Mouse (Mus musculus) urinary bladder, postnatal 10 days (tissue): ENCODE data around the gene Stx2.

ENCODE experiments used
- DNase-seq: peaks from one replicate; pipeline ENCODE4 v3.0.0; 2022; ENCODE audit warnings: low spot score

The Stx2 gene

DNA sequence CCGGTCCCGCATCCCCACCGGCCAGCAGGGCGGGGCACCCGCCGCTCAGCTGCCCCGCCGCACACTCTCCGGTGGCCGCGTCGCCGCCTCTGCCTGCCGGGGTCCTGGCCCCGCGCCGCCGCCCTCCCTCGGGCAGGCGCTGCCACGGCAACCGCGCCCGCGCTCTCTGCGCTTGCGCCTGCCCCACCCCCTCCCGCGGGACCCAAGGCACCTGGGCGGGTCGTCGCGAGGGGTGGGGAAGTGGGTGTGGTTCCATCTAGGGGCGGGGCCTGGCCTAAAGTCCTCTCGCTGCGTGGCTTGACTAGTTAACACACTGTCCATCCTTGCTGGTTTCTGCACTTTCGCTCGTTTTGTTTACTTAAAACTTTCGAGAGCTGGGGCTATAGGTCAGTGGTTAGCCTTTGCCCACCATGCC, at the start of gene Stx2:
Stx2 (minus strand) TSS at position 163 of the 415 bp plus-strand sequence.
- DNase-seq: peak; percentile 59

DNA sequence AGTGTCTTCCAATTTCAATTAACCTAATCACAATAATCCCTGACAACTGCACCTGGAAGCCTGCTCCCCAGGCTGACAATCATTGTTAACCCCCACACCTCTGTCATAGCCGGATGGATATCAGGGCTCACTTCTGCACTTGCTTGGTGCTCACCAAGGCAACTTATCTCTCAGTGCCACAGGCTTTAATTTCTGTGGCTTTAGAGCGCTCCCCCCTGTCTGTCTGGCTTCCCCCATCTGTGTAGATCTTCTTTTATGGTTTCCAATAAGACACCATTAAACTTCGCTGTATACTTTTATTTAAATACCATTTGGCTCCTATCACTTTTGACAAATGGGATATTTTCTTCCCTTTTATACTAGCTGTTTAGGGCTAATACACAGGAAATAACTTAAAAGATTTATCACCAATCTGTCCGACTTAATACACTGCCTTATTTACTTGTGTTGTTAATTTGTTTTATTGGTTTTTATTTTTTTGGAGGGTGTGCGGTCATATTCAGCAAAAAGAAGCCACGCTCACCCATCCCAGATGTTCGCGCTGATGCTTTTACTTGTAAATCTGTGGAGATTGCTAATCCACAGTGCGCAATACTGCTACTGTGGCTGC, 46.4 kb upstream of the Stx2 start:
- DNase-seq: no peak

DNA sequence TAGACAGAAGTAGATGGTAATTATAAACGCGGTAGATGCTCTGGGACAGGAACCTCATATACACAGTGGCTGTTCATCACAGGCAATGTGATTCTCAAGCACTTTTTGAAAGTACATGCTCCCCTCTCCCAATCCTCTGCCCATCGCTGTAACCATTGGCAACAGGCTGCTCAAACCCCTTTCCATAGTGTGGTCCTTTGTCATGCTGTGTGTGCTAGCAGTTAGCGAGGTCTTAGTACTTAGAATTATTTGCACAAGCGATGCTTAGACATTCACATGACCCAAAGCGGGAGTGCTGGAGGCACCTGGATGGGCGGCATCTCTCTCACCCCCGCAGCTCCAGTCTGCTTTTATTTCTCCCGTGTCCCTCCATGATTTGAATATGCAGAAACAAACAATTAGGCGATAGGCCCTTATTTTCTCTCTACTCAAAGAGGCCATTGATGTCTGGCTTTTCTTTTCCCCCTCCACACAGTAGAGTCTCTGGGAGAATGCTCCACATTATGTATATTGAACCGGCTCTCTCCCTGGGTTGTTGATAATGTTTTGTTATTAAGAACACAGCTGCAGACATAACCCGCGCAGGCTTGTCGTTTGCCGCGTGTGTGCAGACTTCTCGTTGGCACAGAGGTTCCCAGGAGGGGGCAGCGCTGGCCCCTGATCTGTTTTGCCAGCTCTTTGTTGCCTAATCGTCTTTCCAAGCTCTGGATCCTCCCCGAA, 44.4 kb upstream of the Stx2 start:
- DNase-seq: no peak

DNA sequence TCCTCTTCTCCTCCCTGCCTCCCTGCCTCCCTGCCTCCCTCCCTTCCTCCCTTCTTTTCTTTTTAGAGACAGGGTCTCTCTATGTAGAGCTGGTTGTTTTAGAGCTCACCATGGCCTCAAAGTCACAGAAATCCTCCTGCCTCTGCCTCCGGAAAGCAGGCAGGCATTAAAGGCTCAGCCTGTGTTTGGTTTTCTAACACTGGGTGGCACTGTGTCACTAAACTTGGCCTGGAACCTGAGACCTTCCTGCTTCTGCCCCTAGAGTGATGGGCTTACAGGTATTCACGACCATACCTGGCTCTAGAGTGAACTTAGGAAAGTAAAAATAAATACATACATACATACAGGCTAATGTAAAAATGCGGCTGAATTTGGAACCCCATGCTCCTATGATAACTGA, 43.5 kb upstream of the Stx2 start:
- no peak for DNase-seq

DNA sequence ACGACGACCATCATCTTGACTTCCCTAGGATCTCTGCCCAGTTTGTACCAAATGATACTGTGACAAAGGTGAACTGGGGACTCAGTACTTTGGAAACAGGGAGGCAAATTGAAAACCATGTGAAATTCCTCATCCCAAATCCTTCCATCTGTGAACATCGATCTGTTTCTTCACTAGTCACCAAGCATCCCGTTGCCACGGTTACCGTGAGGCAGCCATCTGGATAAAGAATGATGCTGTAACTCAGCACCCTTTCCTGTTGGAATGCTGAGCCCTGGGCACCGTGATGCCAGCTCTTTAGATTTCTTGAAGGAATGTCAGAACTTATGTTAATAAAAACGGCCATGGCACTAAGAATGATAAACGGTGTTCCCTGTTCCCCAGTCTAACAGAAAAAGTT, 41.0 kb upstream of the Stx2 start:
- DNase-seq: no peak

DNA sequence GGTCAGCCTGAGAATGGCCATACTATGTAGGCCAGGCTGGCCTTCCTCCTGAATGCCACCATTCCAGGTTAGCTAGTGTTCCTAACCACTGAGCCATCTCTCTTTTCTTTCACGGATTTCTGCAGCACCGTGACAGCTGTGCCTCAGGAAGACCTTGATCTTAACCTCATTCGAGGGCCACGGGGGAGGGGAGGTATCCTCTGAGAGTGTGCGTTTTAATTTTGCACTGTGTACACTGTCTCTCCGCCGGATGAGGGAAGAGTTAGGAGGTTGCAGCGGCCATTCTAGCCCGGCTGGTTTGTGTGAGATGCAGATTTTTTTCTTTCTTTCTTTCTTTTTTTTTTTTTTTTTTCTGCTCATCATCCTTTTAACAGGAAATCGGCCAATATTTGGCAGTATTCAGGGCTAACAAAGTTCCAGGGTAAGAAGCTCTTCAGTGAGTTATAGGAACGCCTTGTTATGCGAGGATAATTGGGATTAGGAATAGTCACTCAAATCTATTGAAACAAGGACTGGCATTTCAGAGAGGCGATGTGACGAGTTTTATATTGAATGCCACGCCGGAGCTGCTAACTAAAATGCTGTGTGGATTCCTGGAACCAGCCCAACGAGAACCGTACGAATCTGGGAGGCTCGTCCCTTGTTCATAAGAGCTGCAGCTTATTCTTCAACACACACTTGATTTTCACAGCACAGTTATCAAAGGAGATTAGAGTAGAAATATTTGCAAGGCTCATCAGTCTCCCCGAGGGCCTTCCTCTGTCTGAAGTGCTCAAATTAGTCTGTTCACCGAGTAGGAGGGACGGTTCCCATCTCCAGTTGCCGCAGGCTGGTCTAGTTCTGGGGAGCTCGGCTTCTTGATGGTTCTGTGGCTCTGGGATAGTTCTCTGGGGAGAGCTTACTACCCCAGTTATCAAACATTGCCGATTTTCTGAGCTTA, 37.5 kb upstream of the Stx2 start:
- DNase-seq: no peak

DNA sequence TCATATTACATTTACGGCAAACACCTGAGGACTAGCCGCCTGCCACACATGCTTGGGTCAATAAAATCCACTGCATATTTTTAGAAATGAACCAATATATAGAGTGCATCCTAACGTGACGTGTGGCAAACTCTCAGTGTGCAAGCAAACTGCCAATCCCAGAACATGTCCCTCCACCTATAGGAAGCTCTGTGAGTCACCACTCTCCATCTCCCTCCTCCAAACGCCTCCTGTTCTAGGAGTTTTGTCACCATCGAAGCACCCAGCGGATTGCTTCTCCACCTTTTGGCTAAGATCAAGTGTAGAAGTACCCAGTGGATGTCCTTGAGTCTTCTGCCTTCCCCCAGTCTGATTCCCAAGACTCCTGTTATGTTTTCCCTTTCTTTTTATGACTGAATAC, 29.4 kb upstream of the Stx2 start:
- DNase-seq: no peak

DNA sequence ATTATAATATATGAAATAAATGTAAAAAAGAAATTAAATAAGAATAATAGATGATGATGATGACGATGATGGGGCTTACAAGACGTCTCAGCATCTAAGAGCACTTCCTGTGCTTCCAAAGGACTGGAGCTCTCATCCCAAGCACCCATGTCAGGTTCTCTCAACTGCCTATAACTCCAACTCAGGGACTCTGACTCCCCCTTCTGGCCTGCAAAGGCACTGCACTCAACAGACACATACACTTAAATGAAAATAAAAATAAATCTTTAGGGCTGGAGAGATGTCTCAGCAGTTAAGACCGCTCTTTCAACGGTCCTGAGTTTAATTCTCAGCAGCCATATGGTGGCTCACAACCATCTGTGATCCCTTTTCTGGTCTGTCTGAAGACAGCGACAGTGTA, 28.3 kb upstream of the Stx2 start:
- DNase-seq: no peak

DNA sequence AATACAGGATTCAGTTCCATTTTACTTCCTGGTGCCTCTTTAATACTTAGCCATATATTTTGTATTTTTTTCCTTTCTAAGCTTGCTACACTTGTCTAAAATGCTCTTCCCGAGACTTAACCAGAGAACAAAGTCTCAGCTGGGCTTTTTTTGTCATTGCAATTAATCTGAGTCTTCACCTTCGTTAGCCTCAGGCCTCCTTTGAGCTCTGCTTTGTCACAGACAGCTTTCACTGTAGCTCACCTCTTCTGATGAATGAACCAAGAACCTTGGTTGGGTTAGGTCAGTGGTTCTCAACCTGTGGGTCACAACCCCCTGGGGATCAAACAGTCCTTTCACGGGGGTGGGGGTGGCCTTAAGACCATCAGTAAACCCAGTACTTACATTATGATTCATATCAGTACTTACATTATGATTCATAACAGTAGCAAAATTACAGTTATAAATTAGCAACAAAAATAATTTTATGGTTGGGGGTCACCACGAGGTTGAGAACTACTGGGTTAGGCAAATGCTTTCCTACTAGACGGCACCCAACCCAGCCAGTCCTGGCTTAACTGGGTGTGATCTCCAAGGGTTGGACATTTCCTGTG, 20.9 kb upstream of the Stx2 start:
- DNase-seq: no peak

DNA sequence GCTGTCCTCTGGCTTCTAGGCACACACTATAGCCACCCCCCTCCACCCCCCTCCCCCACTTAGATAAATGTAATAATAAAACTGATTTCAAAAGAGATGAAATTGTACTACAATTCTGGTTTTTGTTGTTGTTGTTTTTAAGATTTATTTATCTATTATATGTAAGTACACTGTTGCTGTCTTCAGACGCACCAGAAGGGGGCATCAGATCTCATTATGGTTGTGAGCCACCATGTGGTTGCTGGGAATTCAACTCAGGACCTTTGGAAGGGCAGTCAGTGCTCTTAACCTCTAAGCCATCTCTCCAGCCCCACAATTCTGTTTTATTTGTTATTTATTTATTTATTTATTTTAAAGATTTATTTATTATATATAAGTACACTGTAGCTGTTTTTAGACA, 18.3 kb upstream of the Stx2 start:
- DNase-seq: no peak

DNA sequence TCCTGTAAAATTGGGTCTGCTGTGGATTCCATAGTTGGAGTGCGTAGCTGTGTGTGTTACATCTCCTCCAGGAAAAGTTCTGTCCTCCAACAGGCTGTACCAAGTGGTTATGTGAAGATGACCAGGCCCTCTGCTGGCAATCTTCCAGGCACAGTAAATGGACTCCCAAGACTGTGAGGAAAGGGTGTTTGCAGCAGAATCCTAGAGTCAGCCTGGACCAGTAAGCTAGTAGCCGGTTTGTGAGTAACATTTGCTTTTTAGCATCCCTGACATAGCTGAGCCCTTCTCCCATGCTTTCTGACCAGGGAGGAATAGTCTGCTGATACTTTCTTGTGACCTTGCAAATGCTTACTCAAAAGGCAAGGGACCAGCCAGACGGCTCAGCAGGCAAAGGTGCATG, 17.8 kb upstream of the Stx2 start:
- no peak for DNase-seq

DNA sequence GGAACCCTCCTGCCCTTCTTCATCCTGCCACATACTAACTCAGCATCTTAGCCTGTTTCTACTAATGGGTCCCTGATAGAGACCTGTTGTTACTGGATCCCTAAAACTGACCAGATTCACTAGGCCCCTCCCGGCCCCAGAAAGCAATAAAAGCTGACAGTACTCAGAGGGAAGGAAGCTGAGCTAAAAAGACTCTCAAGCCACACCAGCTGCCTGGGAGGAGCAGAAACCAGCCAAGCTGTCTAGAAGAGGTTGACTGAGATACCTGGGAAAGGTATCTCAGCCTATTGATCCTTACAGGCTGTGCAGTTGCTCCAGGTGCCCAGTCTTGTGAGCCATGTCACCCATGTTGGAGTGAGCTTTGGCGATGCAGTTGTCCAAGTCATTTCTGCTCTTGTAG, 17.4 kb upstream of the Stx2 start:
- DNase-seq: no peak

DNA sequence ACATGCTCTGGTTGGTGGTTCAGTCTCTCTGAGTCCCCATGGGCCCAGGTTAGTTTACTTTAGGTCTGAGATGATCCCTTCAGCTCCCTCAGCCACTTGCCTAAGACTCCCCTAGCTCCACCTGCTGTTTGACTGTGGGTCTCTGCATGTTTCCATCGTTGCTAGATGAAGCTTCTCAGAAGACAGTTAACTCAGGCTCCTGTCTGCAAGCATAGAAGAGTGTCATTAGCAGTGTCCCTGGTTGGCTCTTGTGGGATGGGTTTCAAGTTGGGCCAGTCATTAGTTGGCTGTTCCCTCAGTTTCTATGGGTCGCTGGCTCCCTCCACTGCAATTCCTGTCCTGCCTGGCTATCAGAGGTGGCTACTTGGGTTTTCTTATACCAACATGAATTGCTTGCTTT, 16.7 kb upstream of the Stx2 start:
- DNase-seq: no peak

DNA sequence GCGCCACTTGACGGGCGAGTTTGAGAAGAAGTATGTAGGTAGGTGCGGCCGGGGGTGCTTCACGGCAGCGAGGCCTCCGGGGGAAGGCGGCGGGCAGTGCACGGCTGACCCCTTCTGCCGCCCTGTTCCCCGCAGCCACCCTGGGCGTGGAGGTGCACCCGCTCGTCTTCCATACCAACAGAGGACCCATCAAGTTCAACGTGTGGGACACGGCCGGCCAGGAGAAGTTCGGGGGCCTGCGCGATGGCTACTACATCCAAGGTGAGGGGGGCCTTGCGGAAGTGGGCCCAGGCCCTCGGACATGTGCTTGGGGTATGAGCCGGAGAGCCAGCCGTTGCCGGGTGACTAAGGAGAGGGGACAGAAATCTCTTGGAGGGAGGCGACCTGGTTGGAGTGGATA, 12.4 kb upstream of the Stx2 start:
- no peak for DNase-seq

DNA sequence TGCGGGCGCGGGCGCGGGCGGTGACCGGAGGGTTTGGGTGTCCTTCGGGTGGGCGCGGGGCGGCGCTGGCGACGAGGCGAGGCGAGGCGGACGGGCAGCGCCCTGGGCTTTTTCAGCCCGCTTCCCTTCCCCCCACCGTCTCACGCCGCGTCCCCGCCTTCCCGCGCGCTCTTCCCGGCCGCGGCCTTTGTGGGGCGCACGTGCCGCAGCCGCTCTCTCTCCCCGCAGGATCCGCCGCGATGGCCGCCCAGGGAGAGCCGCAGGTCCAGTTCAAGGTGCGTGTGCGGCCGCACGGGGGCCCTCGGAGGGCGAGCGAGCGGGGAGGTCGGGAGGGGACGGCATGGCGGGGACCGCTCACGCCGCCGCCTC, 11.9 kb upstream of the Stx2 start:
- peak; percentile 23 for DNase-seq

DNA sequence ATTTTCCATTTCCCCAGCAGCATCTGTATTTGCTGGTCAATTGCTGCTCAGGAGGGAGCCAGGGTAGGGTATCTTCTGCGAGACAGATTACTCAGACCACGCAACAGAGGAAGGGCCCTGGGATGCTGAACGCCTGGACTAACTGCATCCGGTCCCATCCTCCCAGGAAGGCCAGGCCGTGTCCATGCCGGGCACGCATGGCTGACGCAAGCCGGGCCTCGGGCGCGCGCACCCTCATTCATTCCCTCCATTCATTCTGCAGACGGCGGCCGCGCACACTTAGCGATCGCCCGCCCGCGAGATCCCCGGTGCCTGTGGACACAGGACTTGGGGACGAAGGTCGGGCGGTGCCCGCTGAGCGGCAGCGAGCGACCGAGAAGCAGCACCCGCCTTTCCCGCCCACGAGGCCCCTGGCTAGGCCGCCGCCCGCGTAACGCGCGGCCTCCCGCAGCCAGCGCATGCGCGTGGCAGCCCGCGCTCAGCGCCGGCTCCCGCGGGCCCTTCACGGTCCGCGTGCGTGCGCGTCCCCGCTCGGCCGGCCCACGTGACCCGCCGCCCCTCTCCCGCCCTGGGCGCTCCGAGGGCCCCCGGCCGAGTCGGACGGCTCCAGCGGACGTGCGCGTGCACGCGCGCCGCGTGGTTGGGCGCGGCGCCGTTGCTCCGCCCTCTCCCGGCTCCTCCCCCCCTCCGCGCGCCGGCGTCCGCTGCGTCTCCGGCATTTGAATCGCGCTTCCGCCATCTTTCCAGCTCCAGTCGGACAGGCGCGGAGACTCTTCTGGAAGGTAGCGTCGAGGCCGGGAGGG, 11.3 kb upstream of the Stx2 start, which contains the start of gene Ran:
Ran (plus strand) TSS at position 573 of the 803 bp plus-strand sequence.
- DNase-seq: peak; percentile 72

DNA sequence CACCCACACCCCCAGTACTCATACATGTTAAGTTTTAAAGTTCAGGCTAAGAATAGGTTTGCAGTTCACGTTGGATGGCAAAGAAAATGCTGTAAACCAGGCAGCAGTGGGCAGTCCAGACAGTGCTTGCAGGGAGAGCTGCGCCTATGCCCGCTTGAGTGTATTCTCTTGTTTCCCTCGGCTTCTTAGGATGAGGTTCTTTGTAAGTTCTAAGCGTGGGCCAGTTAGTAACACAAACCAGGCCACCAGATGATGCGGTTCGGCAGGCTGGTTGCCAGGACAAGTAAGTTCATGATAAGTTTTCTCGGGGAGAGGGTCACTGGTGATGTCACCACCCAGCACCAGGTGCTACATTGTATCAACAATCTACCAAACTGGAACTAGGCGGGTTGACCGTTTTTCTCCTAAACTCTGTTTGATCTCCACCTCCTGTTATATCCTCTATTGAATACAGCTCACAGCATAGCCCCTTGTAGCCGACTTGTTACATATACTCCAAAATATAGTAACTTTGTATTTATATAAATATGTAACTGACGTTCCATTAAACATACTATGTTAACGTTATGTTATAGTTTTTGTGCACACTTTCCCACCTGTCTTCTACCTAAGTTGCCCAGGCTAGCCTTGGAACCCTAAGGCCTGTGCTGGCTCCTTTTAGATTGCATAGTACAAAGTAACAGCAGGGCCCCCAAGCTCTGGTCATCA, 10.6 kb upstream of the Stx2 start:
- DNase-seq: no peak

DNA sequence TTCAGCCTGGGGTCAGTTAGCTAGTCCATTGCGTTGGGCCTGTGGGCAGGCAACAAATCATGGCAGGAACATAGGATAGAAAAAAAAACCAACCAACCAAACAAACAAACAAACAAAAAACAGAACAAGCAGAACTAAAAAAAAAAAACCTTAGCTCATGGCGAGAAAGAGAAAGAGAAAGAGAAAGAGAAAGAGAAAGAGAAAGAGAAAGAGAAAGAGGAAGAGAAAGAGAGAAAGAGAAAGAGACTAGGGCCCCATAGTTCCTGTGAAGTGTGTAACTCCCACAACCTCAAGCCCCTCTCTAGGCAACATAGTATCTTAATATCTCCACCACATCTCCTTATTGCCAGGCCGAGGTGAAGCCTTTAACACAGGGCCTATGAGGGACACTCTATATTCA, 8.0 kb upstream of the Stx2 start:
- DNase-seq: no peak

DNA sequence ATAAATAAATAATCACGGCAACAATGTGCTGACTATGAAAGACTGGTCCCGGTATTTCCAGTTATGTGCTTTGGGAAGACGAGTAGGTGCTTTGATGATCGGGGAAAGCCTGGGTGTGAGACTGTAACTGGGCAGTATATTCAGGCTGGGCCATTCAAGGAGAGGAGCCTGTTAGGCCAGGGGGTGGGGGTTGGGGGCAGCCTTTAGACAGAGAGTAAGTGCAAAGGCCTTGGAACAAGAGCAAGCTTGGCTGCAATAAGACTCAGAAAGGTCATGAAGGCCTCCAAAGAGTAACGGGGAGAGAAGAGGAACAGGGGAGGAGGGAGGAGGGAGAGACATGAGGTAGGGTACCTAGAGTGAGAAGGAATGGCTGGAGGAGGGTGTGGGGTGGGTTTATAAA, 7.2 kb upstream of the Stx2 start:
- no peak for DNase-seq

DNA sequence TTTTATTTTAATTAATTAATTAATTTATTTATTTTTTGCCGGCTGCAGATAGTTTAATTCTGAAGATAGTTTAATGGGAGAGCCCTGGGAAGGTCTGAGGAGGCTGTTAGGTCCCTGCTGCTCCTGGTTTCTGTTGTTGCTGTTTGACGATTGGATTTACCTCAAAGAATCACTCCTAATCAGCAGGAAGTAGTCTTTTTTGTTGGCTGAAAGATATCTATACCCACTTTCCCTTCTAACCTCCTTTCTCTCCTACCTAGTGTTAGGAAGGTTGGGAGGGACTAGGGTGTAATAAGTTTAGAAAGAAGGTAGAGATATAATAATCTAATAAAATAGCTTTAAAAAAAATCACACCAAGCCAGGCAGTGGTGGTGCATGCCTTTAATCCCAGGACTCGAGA, 6.6 kb upstream of the Stx2 start:
- no peak for DNase-seq

DNA sequence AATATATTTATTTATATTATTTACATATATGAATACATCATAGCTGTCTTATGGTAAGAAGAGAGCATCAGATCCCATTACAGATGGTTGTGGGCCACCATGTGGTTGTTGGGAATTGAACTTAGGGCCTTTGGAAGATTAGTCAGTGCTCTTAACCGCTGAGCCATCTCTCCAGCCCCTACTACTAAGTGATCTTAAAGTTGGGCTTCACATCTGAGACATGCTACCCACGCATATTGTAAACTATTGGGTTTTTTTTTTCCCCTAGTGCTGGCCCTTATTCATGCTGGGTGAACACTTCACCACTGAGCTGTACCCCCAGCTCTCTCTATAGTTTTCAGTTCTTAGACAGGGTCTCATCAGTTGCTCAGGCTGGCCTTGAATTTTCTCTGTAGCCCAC, 2.6 kb upstream of the Stx2 start:
- no peak for DNase-seq
